Mouse (Mus musculus) hindbrain, embryonic 10.5 days (tissue): Measurements from ENCODE around the gene Sult2b1. TPM values are rescaled to one million over a fixed set of nuclear protein-coding genes. Genes with fewer than 3 reads are reported as not detected.

Experiments
- DNase-seq: peaks from one replicate; pipeline ENCODE4 v3.0.0-alpha.2; 2017; ENCODE audit warnings: low spot score
- H3K27ac ChIP-seq: fragments of 300-500 bp; sonication (generic); 2 replicates; pipeline ENCODE4 v1.5.1; 2016; ENCODE audit warnings: mild to moderate bottlenecking, moderate library complexity
- H3K27me3 ChIP-seq: fragments of 300-500 bp; sonication (generic); 2 replicates; pipeline ENCODE4 v1.6.1; 2016; ENCODE audit warnings: mild to moderate bottlenecking; ENCODE audit not compliant: poor library complexity, insufficient read depth, severe bottlenecking
- H3K36me3 ChIP-seq: fragments of 300-500 bp; sonication (generic); 2 replicates; pipeline ENCODE4 v1.6.1; 2016; ENCODE audit warnings: mild to moderate bottlenecking, moderate library complexity
- H3K4me1 ChIP-seq: fragments of 300-500 bp; sonication (generic); replicated peaks from 2 replicates; pipeline ENCODE4 v1.6.1; 2016; ENCODE audit warnings: mild to moderate bottlenecking
- H3K4me3 ChIP-seq: fragments of 300-500 bp; sonication (generic); 2 replicates; pipeline ENCODE4 v1.5.1; 2016; ENCODE audit warnings: mild to moderate bottlenecking, moderate library complexity
- H3K9me3 ChIP-seq: fragments of 300-500 bp; sonication (generic); 2 replicates; pipeline ENCODE4 v1.6.1; 2016; ENCODE audit warnings: mild to moderate bottlenecking, moderate library complexity
- WGBS: fragments of 180-500 bp; shearing (Covaris S2); methylation state at CpG from one replicate; pipeline ENCODE4 v1.1.7; 2016; 5-methylcytosine and 5-hydroxymethylcytosine counted together
- polyA plus RNA-seq: library from polyadenylated mRNA; unstranded; fragments of >200 nt; fragmentation: Nextera tagmentation; extraction: Ambion mirVana; gene quantifications from 2 replicates; pipeline ENCODE4 v1.2.1, GENCODE M21; 2016

The Sult2b1 gene
- polyA plus RNA-seq, 1 experiment from 2014 or later = 1.7 TPM

DNA sequence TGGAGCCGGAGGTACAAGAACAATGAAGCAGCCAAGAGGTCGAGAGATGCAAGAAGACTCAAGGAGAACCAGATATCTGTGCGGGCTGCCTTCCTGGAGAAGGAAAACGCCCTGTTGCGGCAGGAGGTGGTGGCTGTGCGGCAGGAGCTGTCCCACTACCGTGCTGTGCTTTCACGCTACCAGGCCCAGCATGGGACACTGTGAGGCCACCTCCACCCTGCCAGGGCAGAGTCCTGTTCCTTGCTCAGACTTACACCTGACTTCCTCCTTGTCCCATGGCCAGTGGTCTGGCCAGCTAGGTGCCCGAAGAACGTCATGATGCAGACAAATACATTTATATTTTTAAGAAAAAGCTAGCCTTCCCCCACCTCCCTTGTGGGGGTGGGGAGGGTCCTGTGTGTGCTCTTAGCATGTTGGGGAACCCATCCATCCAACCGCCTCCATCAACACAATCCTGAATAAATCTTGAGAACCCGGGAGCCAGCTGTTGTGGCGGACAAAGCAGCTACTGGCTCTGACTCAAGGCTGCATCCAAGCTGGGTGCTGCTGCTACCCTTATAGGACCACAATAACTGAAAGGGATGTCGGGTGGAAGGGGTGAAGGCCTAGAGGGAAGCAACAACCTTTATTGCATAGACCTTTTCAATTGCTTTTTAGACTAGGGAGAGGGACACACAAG is 74.7 kb downstream of the Sult2b1 start:
- WGBS = 66% methylated on average over 14 of the region's 14 CpGs
- no peak for DNase-seq
- Histone ChIP-seq H3K4me1 (peaks cover 72% of the 10 kb centered on the region), H3K27me3 (no peaks in the 10 kb centered on the region), H3K27ac (peak overlapping the region; percentile 64; the same call in 1 of the 2 replicates), H3K36me3 (peaks cover 44% of the 10 kb centered on the region), H3K4me3 (no peak overlapping the region), H3K9me3 (no peaks in the 10 kb centered on the region)

DNA sequence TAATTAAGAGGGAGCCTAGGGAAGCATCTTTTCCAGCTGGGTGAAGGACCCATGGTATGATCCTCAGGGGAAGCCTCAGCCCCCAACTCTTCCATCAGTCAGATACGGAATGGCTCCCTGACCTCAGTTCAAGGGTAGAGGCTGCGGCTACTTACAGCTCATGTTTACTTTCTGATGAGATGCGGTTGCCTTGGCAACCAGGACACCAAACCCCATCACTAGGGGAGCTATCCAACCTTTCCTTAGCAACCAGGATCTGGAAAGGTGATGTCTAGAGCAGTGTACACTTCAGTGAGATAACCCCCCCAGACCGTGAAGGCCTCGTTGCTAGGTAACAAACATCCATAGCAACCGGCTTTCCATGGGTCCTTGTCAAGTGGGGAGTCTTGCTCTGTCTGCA is 75.4 kb downstream of the Sult2b1 start:
- H3K27ac ChIP-seq = no peak overlapping the region
- peak; percentile 58 for DNase-seq
- 44% methylated on average over 6 of the region's 6 CpGs for WGBS
- peaks cover 68% of the 10 kb centered on the region for H3K4me1 ChIP-seq
- H3K4me3 ChIP-seq = peak overlapping the region; percentile 79; the same call in 1 of the 2 replicates
- H3K27me3 ChIP-seq = no peaks in the 10 kb centered on the region
- H3K36me3 ChIP-seq = peaks cover 44% of the 10 kb centered on the region
- H3K9me3 ChIP-seq = no peaks in the 10 kb centered on the region

DNA sequence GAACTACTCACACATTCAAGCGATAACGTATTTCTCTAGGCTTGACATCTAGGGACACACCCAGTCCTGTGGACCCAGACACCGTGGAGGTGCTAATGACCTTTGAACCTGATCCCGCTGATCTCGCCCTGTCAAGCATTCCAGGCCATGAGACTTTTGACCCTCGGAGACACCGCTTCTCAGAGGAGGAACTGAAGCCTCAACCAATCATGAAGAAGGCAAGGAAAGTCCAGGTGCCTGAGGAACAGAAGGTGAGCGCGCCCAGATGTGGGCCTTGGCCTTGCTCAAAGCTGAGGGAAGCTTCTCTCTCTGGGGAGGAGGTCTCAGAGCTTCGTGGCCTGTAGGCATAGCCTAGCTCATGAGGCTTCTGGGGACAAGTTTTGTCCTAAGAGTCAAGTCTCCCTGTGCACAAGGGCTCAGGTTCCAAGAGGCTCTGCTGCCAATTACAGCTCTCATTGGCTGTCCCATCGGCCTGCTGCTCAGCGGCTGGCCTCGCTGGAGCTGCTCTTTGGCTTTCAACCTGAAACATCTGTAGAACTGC is 76.2 kb downstream of the Sult2b1 start:
- WGBS = 48% methylated on average over 13 of the region's 13 CpGs
- peak overlapping the region; percentile 79 for H3K4me3 ChIP-seq
- H3K36me3 ChIP-seq = peaks cover 38% of the 10 kb centered on the region
- H3K27ac ChIP-seq = peak overlapping the region; percentile 91
- H3K4me1 ChIP-seq = peaks cover 73% of the 10 kb centered on the region
- DNase-seq = no peak
- H3K27me3 ChIP-seq = no peaks in the 10 kb centered on the region
- no peaks in the 10 kb centered on the region for H3K9me3 ChIP-seq

DNA sequence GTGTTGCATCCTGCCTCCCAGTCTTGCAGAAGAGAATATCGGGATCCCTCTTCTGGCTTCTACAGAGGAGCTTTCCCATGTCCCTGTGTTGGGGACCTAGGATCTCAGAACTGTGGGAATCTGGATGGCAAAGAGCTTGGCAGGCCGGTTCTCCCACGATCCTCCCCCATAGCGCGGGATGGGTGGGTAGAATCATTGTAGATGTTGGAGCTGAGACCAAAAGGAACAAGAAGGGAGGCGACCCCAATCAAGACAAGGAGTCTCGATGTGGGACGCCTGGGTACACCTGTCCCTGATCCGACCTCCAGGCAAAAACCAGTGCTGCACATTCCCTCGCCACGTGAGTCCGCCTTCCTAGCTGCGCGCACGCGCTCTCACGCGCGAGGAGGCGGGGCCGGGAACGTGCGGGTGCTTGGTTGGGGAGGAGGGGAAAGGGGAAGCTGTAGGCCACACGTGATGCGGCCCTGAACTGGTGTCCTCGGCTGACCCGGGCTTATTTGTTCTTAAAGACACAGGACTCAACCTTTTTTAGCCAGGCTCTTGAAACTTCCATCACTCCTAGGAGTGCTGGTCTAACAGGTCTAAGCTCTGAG is 77.0 kb downstream of the Sult2b1 start:
- no peaks in the 10 kb centered on the region for H3K9me3 ChIP-seq
- under 1% methylated on average over 27 of the region's 27 CpGs for WGBS
- H3K4me1 ChIP-seq = peaks cover 76% of the 10 kb centered on the region
- peak overlapping the region; percentile 91 for H3K27ac ChIP-seq
- DNase-seq = peak; percentile 88
- no peaks in the 10 kb centered on the region for H3K27me3 ChIP-seq
- peak overlapping the region; percentile 79 for H3K4me3 ChIP-seq
- H3K36me3 ChIP-seq = peaks cover 30% of the 10 kb centered on the region

DNA sequence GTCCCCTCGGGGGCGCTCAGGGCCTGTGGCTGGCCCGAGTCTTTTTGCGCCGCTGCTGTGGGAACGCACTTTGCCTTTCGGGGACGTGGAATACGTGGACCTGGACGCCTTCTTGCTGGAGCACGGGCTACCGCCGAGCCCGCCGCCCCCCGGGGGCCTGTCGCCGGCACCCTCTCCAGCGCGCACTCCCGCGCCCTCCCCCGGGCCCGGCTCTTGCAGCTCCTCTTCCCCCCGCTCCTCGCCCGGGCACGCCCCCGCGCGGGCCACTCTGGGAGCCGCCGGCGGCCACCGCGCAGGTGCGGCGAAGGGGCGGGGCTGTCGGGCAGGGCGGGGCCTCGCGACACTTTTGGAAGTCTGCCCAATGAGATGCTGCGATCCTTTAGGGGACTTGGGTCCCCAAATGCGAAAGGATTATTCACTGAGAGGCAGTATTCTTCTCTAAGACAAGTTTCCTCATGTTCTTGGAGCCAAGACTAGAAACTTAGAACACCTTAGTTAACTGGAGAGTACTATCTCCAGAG is 77.7 kb downstream of the Sult2b1 start:
- Histone ChIP-seq H3K36me3 (peaks cover 23% of the 10 kb centered on the region), H3K9me3 (no peaks in the 10 kb centered on the region), H3K4me1 (peaks cover 76% of the 10 kb centered on the region), H3K4me3 (peak overlapping the region; percentile 79), H3K27me3 (no peaks in the 10 kb centered on the region), H3K27ac (peak overlapping the region; percentile 91)
- peak; percentile 83 for DNase-seq
- WGBS = 1% methylated on average over 45 of the region's 45 CpGs

DNA sequence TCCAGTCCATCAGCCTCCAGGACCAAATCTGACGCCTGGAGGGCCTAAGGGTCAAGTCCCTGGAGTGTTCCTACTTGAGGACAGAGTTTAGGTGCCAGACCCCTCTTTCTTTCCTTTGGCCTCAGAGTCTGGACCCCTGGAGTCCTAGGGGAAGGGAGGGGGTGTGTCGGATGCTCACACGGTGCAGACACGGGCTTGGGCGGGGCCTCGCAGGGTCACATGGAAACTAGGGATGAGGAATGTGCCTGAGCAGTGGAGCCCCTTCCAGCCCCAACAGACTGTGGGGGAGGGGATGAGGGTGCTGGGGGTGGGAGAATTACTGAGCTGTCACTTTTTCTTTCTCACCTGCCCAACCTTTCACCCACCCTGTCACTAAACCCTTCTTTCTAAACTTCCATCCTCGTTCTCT is 78.6 kb downstream of the Sult2b1 start:
- peaks cover 14% of the 10 kb centered on the region for H3K36me3 ChIP-seq
- peak overlapping the region; percentile 91 for H3K27ac ChIP-seq
- H3K4me1 ChIP-seq = peaks cover 81% of the 10 kb centered on the region
- H3K4me3 ChIP-seq = peak overlapping the region; percentile 79
- WGBS = under 1% methylated on average over 7 of the region's 7 CpGs
- DNase-seq = peak; percentile 61
- H3K9me3 ChIP-seq = no peaks in the 10 kb centered on the region
- peaks cover 9% of the 10 kb centered on the region for H3K27me3 ChIP-seq

DNA sequence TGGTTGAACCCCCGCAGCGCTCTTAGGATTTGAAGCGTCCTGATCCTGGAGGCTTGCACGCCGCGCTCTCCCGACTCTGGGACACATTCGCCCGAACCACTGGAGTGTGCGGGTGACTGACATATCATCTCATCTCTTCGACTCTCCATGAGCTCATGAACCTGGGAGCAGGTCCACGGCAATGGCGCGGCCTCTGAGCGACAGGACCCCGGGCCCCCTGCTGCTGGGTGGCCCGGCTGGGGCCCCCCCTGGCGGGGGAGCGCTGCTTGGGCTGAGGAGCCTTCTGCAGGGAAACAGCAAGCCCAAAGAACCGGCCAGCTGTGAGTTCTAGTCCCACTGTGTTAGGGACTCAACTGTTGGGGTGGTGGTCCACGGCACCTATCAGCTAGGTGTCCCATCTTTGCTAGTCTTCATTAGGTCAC is 79.0 kb downstream of the Sult2b1 start:
- H3K36me3 ChIP-seq = peaks cover 10% of the 10 kb centered on the region
- H3K9me3 ChIP-seq = no peaks in the 10 kb centered on the region
- H3K27me3 ChIP-seq = peaks cover 13% of the 10 kb centered on the region
- under 1% methylated on average over 21 of the region's 21 CpGs for WGBS
- peak overlapping the region; percentile 91 for H3K27ac ChIP-seq
- peaks cover 81% of the 10 kb centered on the region for H3K4me1 ChIP-seq
- peak overlapping the region; percentile 79 for H3K4me3 ChIP-seq
- DNase-seq = no peak

DNA sequence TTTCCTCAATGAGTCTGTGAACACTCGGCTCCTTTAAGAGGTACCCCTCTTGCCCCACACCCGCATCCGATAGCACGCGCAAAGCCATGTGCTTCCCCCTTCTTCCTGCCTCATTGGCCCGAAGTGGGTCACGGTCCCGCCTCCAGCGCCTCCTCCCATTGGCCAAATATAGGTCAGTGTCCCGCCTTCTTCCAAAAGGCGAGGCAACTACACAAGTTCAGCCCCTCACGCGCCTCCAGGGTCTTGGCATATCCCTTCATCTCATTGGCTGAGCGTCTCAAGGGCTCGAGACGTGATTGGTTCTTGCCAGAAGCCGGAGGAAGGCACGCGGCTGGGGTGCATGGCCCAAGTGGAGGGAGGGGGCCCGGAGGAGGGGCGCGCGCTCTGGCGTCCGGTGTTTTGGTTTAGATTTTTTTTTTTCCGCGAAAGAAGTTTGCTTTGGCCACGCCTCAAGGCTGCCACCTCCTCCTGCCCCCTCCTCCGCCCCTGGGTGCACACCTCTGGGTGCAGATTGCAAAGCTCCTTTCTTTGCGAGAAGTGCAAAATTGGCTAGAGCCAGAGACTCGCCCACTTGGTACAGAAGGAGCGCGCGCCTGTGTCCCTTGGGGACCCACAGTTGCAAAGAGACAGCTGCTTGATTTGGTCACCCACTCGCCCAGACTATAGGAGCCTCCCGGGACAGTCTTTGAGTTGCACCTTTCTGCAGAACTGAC is 79.6 kb downstream of the Sult2b1 start, which contains the start of gene Dbp:
Gene Dbp (plus strand): TSS at position 359 of the 713 bp plus-strand sequence.
- under 1% methylated on average over 36 of the region's 36 CpGs for WGBS
- Histone ChIP-seq H3K27me3 (peaks cover 18% of the 10 kb centered on the region), H3K36me3 (peaks cover 4% of the 10 kb centered on the region)

DNA sequence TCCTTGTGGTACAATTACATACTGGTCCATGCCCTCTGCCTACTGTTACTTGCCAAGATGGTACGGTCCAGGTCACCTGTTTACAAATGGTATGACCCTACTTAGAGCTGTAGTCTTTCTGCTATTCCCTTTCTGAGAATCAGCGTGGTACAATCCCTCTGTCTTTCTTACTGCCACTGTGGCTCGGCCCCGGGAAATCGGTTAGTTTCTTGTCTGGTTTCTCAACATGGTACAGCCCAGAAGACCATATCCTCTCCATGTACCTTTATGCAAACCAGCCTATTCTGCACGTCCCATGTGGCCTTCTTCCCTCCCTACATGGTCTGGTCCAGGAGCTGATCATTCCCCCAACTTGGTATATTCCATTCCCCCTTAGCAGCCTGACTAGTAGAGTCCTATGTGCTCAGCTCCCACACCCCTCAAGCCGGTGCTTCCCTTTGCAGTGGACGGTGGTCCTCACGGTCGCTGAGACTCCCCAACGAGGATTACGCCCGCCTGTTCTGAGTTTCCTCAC is 80.4 kb downstream of the Sult2b1 start:
- peak overlapping the region; percentile 79 for H3K4me3 ChIP-seq
- DNase-seq = peak; percentile 77
- WGBS = under 1% methylated on average over 13 of the region's 13 CpGs
- H3K27ac ChIP-seq = peak overlapping the region; percentile 91
- H3K9me3 ChIP-seq = no peaks in the 10 kb centered on the region
- no peaks in the 10 kb centered on the region for H3K36me3 ChIP-seq
- H3K27me3 ChIP-seq = peaks cover 26% of the 10 kb centered on the region
- H3K4me1 ChIP-seq = peaks cover 81% of the 10 kb centered on the region

More for the DNA sequence above, 79.6 kb downstream of the Sult2b1 start, which contains the start of gene Dbp:
- H3K9me3 ChIP-seq = no peaks in the 10 kb centered on the region
- peak within 1 kb of the TSS; percentile 91 for H3K27ac ChIP-seq
- peak; percentile 100 for DNase-seq
- H3K4me1 ChIP-seq = peaks cover 81% of the 10 kb centered on the region
- H3K4me3 ChIP-seq = peak within 1 kb of the TSS; percentile 79

DNA sequence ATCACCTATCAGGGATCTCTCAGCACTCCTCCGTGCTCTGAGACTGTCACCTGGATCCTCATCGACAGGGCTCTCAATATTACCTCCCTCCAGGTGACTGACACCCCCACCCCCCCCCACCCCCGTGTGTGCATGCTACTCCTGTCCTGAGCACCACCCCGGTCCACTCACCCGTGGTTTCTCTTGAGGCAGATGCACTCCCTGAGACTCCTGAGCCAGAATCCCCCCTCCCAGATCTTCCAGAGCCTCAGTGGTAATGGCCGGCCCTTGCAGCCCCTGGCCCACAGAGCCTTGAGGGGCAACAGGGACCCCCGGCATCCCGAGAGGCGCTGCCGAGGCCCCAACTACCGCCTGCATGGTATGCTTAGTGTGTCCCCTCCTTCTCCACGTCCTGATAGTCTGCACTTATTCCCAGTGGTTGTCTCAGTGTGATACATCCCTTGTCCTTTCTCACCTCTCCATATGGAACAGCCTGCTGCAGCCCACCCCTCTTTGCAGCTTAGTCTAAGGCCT is 80.9 kb downstream of the Sult2b1 start:
- WGBS = 47% methylated on average over 12 of the region's 12 CpGs
- no peak for DNase-seq
- H3K36me3 ChIP-seq = no peaks in the 10 kb centered on the region
- peak overlapping the region; percentile 79 for H3K4me3 ChIP-seq
- peaks cover 77% of the 10 kb centered on the region for H3K4me1 ChIP-seq
- H3K27ac ChIP-seq = peak overlapping the region; percentile 91
- H3K27me3 ChIP-seq = peaks cover 32% of the 10 kb centered on the region
- H3K9me3 ChIP-seq = no peaks in the 10 kb centered on the region

DNA sequence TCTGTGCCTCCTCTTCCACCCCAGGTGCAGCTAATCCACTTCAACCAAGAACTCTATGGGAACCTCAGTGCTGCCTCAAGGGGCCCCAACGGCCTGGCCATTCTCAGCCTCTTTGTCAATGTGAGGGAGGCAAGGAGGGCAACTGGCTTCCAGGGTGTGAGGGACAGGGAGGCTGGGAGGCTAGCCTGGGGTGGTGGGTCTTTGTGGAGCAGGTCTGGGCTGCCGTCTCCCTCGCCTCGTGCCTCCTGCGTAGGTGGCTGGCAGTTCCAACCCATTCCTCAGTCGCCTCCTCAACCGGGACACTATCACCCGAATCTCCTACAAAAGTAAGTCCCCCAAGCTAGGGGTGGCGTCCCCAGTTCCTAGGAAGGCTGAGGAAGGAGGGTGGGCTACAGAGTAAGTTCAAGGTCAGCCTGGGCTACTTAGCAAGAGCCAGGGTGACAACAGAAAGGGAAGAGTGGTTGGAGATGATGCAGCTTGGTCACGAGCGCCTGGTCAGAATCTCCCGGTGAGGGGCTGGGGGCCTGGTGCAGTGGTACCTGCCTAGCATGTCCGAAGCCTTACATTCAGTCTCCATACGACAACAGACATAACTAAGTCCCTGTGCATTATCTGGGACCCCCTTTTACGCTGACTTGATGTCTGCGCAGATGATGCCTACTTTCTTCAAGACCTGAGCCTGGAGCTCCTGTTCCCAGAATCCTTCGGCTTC is 81.5 kb downstream of the Sult2b1 start:
- WGBS = 90% methylated on average over 17 of the region's 17 CpGs
- DNase-seq = no peak
- Histone ChIP-seq H3K27ac (peak overlapping the region; percentile 91), H3K4me1 (peaks cover 71% of the 10 kb centered on the region), H3K9me3 (no peaks in the 10 kb centered on the region), H3K36me3 (no peaks in the 10 kb centered on the region), H3K27me3 (peaks cover 38% of the 10 kb centered on the region), H3K4me3 (peak overlapping the region; percentile 79)

DNA sequence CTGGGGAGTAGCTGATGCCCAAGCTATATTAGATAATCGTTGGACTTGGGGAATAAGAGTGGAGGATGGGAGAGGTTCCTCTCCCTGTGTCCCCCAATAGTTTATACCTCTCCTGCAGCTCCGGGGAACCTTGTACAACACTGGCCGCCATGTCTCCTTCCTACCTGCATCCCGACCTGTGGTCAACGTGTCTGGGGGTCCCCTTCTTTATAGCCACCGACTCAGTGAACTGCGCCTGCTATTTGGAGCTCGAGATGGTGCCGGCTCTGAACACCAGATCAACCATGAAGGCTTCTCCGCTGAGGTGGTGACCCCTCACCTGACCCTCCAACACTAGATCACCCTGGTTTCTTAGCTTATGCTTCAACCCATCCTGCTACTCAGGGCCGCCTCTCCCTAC is 82.2 kb downstream of the Sult2b1 start:
- no peak overlapping the region for H3K4me3 ChIP-seq
- H3K9me3 ChIP-seq = no peaks in the 10 kb centered on the region
- no peak for DNase-seq
- no peak overlapping the region for H3K27ac ChIP-seq
- peaks cover 41% of the 10 kb centered on the region for H3K27me3 ChIP-seq
- peaks cover 64% of the 10 kb centered on the region for H3K4me1 ChIP-seq
- WGBS = 92% methylated on average over 11 of the region's 11 CpGs
- H3K36me3 ChIP-seq = no peaks in the 10 kb centered on the region
